Mouse (Mus musculus) spleen, adult 2 months (tissue): ENCODE results near the gene Ip6k1.

ENCODE experiments used
- CTCF ChIP-seq: fragments of 200-500 bp; IDR thresholded peaks from 2 replicates; pipeline ENCODE4 v1.5.1; 2011; ENCODE audit warnings: mild to moderate bottlenecking, inconsistent platforms; ENCODE audit not compliant: insufficient read depth, insufficient read length, insufficient replicate concordance; ENCODE audit errors: extremely low read depth
- POLR2A ChIP-seq: fragments of 200-500 bp; IDR thresholded peaks from 2 replicates; pipeline ENCODE4 v1.6.1; 2011; ENCODE audit warnings: low read depth, low read length, inconsistent platforms

GRCm38 (mm10) chr9:107983421-107983890 lies 18.8 kb upstream of the Ip6k1 start:
- TF ChIP-seq CTCF (no peak), POLR2A (no peak)
